Mouse (Mus musculus): ENCODE measurements around the gene Hs3st2. TPM values are rescaled to one million over a fixed set of nuclear protein-coding genes. Genes with fewer than 3 reads are reported as not detected.

Gene Hs3st2
- polyA plus RNA-seq, 1 experiment from 2014 or later: 6.2 TPM

DNA sequence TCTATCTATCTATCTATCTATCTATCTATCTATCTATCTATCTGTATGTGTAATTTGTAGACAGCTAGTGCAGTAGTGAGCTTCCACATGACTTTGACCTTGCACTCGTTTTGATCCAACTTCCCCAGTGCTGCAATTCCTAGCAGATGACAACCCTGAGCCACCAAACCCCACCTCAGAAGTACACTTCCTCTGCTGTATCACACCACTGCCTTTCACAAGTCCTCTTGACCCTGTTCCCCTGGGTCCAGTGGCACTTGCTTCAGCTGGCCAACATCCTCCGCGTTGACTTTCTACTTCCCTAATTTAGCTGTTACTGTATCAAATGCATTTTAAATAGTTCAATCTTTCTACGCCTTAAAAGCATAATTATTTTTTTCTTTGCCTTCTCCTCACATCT is 54.6 kb downstream of the Hs3st2 start:
- Histone ChIP-seq H3K9me3 (replicated peaks; ENCODE audit: control insufficient read depth, low read length) (no peaks in the 10 kb centered on the region), H3K4me1 (ENCODE audit: control insufficient read depth, insufficient read depth, low read length) (peaks cover 8% of the 10 kb centered on the region), H3K36me3 (ENCODE audit: control insufficient read depth, insufficient read depth, low read length) (no peaks in the 10 kb centered on the region), H3K27me3 (replicated peaks; ENCODE audit: control insufficient read depth, insufficient read depth, low read length) (no peaks in the 10 kb centered on the region), H3K4me2 (ENCODE audit: low read length) (no peak overlapping the region), H3K27ac (ENCODE audit: low read depth, low read length) (no peak overlapping the region), H3K9ac (ENCODE audit: low read length) (no peak overlapping the region), H3K4me3 (ENCODE audit: low read depth, low read length) (no peak overlapping the region)
- WGBS: 92% methylated on average over 4 of the region's 4 CpGs
- DNase-seq (ENCODE audit: low spot score): no peak
- ATAC-seq: no peak

GRCm38 (mm10) chr7:121450951-121451843 is 59.5 kb downstream of the Hs3st2 start:
- Histone ChIP-seq H3K36me3 (ENCODE audit: control insufficient read depth, insufficient read depth, low read length) (no peaks in the 10 kb centered on the region), H3K27me3 (replicated peaks; ENCODE audit: control insufficient read depth, insufficient read depth, low read length) (no peaks in the 10 kb centered on the region), H3K27ac (ENCODE audit: low read depth, low read length) (peak overlapping the region; percentile 34; the same call in 1 of the 2 replicates), H3K4me1 (ENCODE audit: control insufficient read depth, insufficient read depth, low read length) (peaks cover 8% of the 10 kb centered on the region), H3K9me3 (replicated peaks; ENCODE audit: control insufficient read depth, low read length) (no peaks in the 10 kb centered on the region), H3K9ac (ENCODE audit: low read length) (no peak overlapping the region), H3K4me3 (ENCODE audit: low read depth, low read length) (no peak overlapping the region), H3K4me2 (ENCODE audit: low read length) (no peak overlapping the region)
- DNase-seq (ENCODE audit: low spot score) (peak; percentile 57), ATAC-seq (peak; percentile 83)
- 34% methylated on average over 13 of the region's 13 CpGs for WGBS

DNA sequence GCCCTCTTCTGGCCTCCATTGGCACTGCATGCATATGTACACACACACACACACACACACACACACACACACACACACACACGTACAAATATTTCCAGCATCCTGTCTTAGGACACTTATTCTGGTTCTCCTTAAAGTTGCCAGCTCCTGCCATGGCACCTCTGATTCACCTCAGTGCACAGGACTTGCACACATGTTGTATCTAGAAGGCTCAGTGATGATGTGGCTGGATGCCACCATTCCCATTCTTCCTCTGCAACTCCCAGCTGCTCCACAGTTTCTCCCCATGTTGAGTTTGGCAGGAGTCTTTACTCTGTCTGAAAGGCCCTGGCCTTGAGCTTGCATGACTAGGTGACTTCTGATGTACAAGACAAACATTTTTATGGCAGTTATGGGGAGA is 65.1 kb downstream of the Hs3st2 start:
- no peaks in the 10 kb centered on the region for H3K36me3 ChIP-seq (ENCODE audit: control insufficient read depth, insufficient read depth, low read length)
- H3K4me3 ChIP-seq (ENCODE audit: low read depth, low read length): no peak overlapping the region
- ATAC-seq: no peak
- no peaks in the 10 kb centered on the region for H3K9me3 ChIP-seq (replicated peaks; ENCODE audit: control insufficient read depth, low read length)
- 86% methylated on average over 1 of the region's 1 CpGs for WGBS
- H3K4me1 ChIP-seq (ENCODE audit: control insufficient read depth, insufficient read depth, low read length): no peaks in the 10 kb centered on the region
- no peak overlapping the region for H3K9ac ChIP-seq (ENCODE audit: low read length)
- H3K27me3 ChIP-seq (replicated peaks; ENCODE audit: control insufficient read depth, insufficient read depth, low read length): no peaks in the 10 kb centered on the region
- no peak for DNase-seq (ENCODE audit: low spot score)
- no peak overlapping the region for H3K4me2 ChIP-seq (ENCODE audit: low read length)
- H3K27ac ChIP-seq (ENCODE audit: low read depth, low read length): no peak overlapping the region

- Histone ChIP-seq H3K9ac (ENCODE audit: low read length) (no peak overlapping the region), H3K27ac (ENCODE audit: low read depth, low read length) (no peak overlapping the region), H3K4me3 (ENCODE audit: low read depth, low read length) (no peak overlapping the region), H3K9me3 (replicated peaks; ENCODE audit: control insufficient read depth, low read length) (no peaks in the 10 kb centered on the region), H3K4me1 (ENCODE audit: control insufficient read depth, insufficient read depth, low read length) (no peaks in the 10 kb centered on the region), H3K4me2 (ENCODE audit: low read length) (no peak overlapping the region), H3K27me3 (replicated peaks; ENCODE audit: control insufficient read depth, insufficient read depth, low read length) (no peaks in the 10 kb centered on the region), H3K36me3 (ENCODE audit: control insufficient read depth, insufficient read depth, low read length) (no peaks in the 10 kb centered on the region)
- no peak for ATAC-seq
- WGBS: 50% methylated on average over 3 of the region's 3 CpGs
- DNase-seq (ENCODE audit: low spot score): no peak
These were observed 66.4 kb downstream of the Hs3st2 start for GRCm38 (mm10) chr7:121458075-121458474.

DNA sequence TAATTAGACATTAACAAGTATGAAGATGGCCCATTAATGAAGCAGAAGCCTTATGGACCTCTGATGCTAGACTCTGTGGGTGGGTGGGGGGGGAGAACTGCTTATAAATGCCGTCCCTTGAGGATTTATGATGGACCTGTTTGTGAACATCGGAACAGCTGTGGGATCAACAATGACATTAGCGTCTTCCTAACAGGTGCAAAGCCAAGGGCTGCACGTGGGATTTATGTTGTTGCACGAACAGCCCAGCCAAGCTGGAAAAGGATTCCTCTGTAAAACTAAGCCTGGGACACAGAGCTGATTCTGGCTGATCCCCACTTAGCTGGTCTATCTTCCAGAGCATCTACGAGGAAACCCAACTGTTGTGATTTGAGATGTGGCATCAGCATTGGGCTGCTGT is 69.0 kb downstream of the Hs3st2 start:
- DNase-seq (ENCODE audit: low spot score) (no peak), ATAC-seq (no peak)
- 92% methylated on average over 6 of the region's 6 CpGs for WGBS
- no peak overlapping the region for H3K27ac ChIP-seq (ENCODE audit: low read depth, low read length)
- no peaks in the 10 kb centered on the region for H3K36me3 ChIP-seq (ENCODE audit: control insufficient read depth, insufficient read depth, low read length)
- H3K4me3 ChIP-seq (ENCODE audit: low read depth, low read length): no peak overlapping the region
- no peak overlapping the region for H3K9ac ChIP-seq (ENCODE audit: low read length)
- no peaks in the 10 kb centered on the region for H3K27me3 ChIP-seq (replicated peaks; ENCODE audit: control insufficient read depth, insufficient read depth, low read length)
- no peaks in the 10 kb centered on the region for H3K9me3 ChIP-seq (replicated peaks; ENCODE audit: control insufficient read depth, low read length)
- no peak overlapping the region for H3K4me2 ChIP-seq (ENCODE audit: low read length)
- H3K4me1 ChIP-seq (ENCODE audit: control insufficient read depth, insufficient read depth, low read length): no peaks in the 10 kb centered on the region

- Histone ChIP-seq H3K4me2 (ENCODE audit: low read length) (no peak overlapping the region), H3K4me3 (ENCODE audit: low read depth, low read length) (no peak overlapping the region), H3K27me3 (replicated peaks; ENCODE audit: control insufficient read depth, insufficient read depth, low read length) (no peaks in the 10 kb centered on the region), H3K9me3 (replicated peaks; ENCODE audit: control insufficient read depth, low read length) (no peaks in the 10 kb centered on the region), H3K36me3 (ENCODE audit: control insufficient read depth, insufficient read depth, low read length) (no peaks in the 10 kb centered on the region), H3K27ac (ENCODE audit: low read depth, low read length) (no peak overlapping the region), H3K4me1 (ENCODE audit: control insufficient read depth, insufficient read depth, low read length) (no peaks in the 10 kb centered on the region), H3K9ac (ENCODE audit: low read length) (no peak overlapping the region)
- 92% methylated on average over 5 of the region's 5 CpGs for WGBS
- ATAC-seq: no peak
- no peak for DNase-seq (ENCODE audit: low spot score)
These were observed 72.8 kb downstream of the Hs3st2 start for GRCm38 (mm10) chr7:121464441-121464840.

GRCm38 (mm10) chr7:121465111-121465510 is 73.5 kb downstream of the Hs3st2 start:
- ATAC-seq: no peak
- no peak overlapping the region for H3K4me2 ChIP-seq (ENCODE audit: low read length)
- no peaks in the 10 kb centered on the region for H3K36me3 ChIP-seq (ENCODE audit: control insufficient read depth, insufficient read depth, low read length)
- DNase-seq (ENCODE audit: low spot score): no peak
- no peaks in the 10 kb centered on the region for H3K27me3 ChIP-seq (replicated peaks; ENCODE audit: control insufficient read depth, insufficient read depth, low read length)
- no peak overlapping the region for H3K27ac ChIP-seq (ENCODE audit: low read depth, low read length)
- H3K4me1 ChIP-seq (ENCODE audit: control insufficient read depth, insufficient read depth, low read length): no peaks in the 10 kb centered on the region
- H3K9ac ChIP-seq (ENCODE audit: low read length): no peak overlapping the region
- 87% methylated on average over 1 of the region's 1 CpGs for WGBS
- no peak overlapping the region for H3K4me3 ChIP-seq (ENCODE audit: low read depth, low read length)
- H3K9me3 ChIP-seq (replicated peaks; ENCODE audit: control insufficient read depth, low read length): no peaks in the 10 kb centered on the region

DNA sequence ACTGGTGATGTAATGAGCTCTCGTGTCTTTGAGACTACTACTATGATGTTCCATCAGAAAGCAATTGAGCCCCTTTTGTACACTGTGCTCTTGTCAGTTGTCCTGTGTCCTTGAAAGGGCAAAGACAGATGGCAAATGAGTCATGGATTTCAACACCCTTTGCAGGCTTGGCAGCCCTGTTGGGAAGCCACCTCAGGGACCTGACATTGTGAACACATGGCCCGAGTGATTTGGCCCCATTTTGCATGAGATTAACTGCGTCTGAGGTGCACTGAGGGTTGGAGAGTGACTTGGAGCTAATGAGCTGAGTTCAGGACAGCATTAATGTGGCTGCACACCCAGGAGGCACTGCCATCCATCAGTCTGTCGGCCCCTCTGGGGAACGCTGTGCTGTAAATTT is 74.7 kb downstream of the Hs3st2 start:
- H3K4me2 ChIP-seq (ENCODE audit: low read length): no peak overlapping the region
- no peak overlapping the region for H3K27ac ChIP-seq (ENCODE audit: low read depth, low read length)
- no peaks in the 10 kb centered on the region for H3K27me3 ChIP-seq (replicated peaks; ENCODE audit: control insufficient read depth, insufficient read depth, low read length)
- H3K9ac ChIP-seq (ENCODE audit: low read length): no peak overlapping the region
- H3K36me3 ChIP-seq (ENCODE audit: control insufficient read depth, insufficient read depth, low read length): no peaks in the 10 kb centered on the region
- H3K9me3 ChIP-seq (replicated peaks; ENCODE audit: control insufficient read depth, low read length): no peaks in the 10 kb centered on the region
- DNase-seq (ENCODE audit: low spot score) (no peak), ATAC-seq (no peak)
- WGBS: 82% methylated on average over 5 of the region's 5 CpGs
- no peaks in the 10 kb centered on the region for H3K4me1 ChIP-seq (ENCODE audit: control insufficient read depth, insufficient read depth, low read length)
- no peak overlapping the region for H3K4me3 ChIP-seq (ENCODE audit: low read depth, low read length)

GRCm38 (mm10) chr7:121469435-121469834 is 77.8 kb downstream of the Hs3st2 start:
- no peak for ATAC-seq
- H3K9ac ChIP-seq (ENCODE audit: low read length): no peak overlapping the region
- 71% methylated on average over 3 of the region's 3 CpGs for WGBS

More at GRCm38 (mm10) chr7:121469435-121469834, 77.8 kb downstream of the Hs3st2 start:
- DNase-seq (ENCODE audit: low spot score): no peak
- Histone ChIP-seq H3K4me2 (ENCODE audit: low read length) (no peak overlapping the region), H3K9me3 (replicated peaks; ENCODE audit: control insufficient read depth, low read length) (no peaks in the 10 kb centered on the region), H3K4me3 (ENCODE audit: low read depth, low read length) (no peak overlapping the region), H3K4me1 (ENCODE audit: control insufficient read depth, insufficient read depth, low read length) (no peaks in the 10 kb centered on the region), H3K27me3 (replicated peaks; ENCODE audit: control insufficient read depth, insufficient read depth, low read length) (no peaks in the 10 kb centered on the region), H3K27ac (ENCODE audit: low read depth, low read length) (no peak overlapping the region), H3K36me3 (ENCODE audit: control insufficient read depth, insufficient read depth, low read length) (no peaks in the 10 kb centered on the region)

Measured in forebrain, embryonic 14.5 days (tissue).